Mouse (Mus musculus): ENCODE data around the gene Foxp2. TPM values are rescaled to one million over a fixed set of nuclear protein-coding genes. Genes with fewer than 3 reads are reported as not detected.

The Foxp2 gene
- polyA plus RNA-seq, 1 experiment from 2014 or later: 62.0 TPM

DNA sequence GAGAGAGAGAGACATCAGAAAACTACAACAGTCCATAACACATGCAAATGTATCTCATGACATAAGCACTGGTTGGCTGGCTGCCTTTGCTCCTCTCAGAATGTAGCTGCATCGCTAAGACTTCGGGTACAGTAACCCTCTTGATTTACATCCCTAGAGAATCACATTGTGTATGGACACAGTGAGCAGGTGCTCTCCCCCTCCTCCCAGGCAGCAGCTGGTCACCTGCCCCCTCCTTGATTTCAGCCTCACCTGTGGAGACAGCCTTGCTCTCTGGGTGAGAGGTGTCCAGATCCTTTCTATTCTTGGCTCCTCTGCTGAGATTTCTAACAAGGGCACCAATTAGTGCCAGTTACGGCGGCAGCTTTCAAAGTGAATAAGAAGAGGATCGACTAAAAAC is 409.5 kb downstream of the Foxp2 start:
- peak; percentile 60 for ATAC-seq (ENCODE audit: low FRiP score, low read depth)
- Histone ChIP-seq H3K36me3 (no peaks in the 10 kb centered on the region), H3K4me1 (0 out of 2 replicates have a peak, but pooled peaks cover 5% of the 10 kb centered on the region), H3K27ac (replicated peaks) (no peak overlapping the region), H3K27me3 (no peaks in the 10 kb centered on the region), H3K4me2 (replicated peaks) (no peak overlapping the region), H3K9me3 (no peaks in the 10 kb centered on the region), H3K4me3 (no peak overlapping the region), H3K9ac (replicated peaks) (no peak overlapping the region)
- 64% methylated on average over 5 of the region's 5 CpGs for WGBS

GRCm38 (mm10) chr6:15316948-15317347 is 415.8 kb downstream of the Foxp2 start:
- Histone ChIP-seq H3K9ac (replicated peaks) (no peak overlapping the region), H3K4me2 (replicated peaks) (no peak overlapping the region), H3K36me3 (no peaks in the 10 kb centered on the region), H3K9me3 (no peaks in the 10 kb centered on the region), H3K27me3 (no peaks in the 10 kb centered on the region), H3K4me1 (no peaks in the 10 kb centered on the region), H3K4me3 (no peak overlapping the region), H3K27ac (replicated peaks) (no peak overlapping the region)
- ATAC-seq (ENCODE audit: low FRiP score, low read depth): no peak
- WGBS: 83% methylated on average over 2 of the region's 2 CpGs

DNA sequence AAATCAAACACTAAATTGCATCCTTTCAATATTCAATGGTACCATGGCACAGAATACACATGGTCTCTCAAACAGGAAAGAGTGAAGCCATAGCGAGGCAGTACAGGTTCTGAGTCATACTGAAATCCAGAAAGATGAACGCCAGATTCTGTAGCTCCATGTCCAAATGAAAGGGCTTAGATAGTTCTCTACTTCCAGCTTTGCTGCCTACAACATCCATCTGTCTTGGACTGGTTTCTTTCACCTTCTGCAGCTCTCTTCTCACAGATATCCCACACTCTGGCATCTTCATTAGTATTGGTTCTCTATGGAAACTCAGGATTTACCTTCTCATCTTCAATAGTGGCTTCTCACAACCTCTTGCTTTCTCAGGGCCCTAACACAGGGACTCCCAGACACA is 417.2 kb downstream of the Foxp2 start:
- Histone ChIP-seq H3K9ac (replicated peaks) (no peak overlapping the region), H3K4me1 (no peaks in the 10 kb centered on the region), H3K4me2 (replicated peaks) (no peak overlapping the region), H3K9me3 (no peaks in the 10 kb centered on the region), H3K36me3 (no peaks in the 10 kb centered on the region), H3K4me3 (no peak overlapping the region), H3K27ac (replicated peaks) (no peak overlapping the region), H3K27me3 (no peaks in the 10 kb centered on the region)
- 95% methylated on average over 2 of the region's 2 CpGs for whole genome bisulfite sequencing
- no peak for ATAC-seq (ENCODE audit: low FRiP score, low read depth)

DNA sequence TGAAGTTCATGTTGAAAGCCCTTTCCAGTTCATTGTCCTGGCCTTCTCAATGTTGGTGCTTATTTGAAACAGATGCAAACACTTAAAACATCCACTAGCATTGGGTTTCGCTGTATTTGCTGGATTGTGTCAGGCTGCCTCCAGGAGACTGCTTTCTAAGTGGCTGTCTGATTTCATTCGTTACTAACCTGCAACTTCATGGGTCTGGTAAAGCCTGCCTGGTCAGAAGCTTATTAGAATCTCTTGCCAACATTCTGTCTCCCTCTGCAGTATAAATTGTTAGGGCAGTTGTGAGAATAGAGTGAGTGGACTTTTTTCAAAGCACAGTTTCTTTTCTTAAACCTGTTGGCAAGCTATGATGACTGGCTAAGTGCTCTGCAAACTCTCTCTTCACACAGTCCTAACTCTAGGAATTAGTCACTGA is 420.4 kb downstream of the Foxp2 start:
- no peaks in the 10 kb centered on the region for H3K27me3 ChIP-seq
- H3K9ac ChIP-seq (replicated peaks): no peak overlapping the region
- H3K4me2 ChIP-seq (replicated peaks): no peak overlapping the region
- no peaks in the 10 kb centered on the region for H3K36me3 ChIP-seq
- H3K9me3 ChIP-seq: no peaks in the 10 kb centered on the region
- H3K27ac ChIP-seq (replicated peaks): no peak overlapping the region
- no peak overlapping the region for H3K4me3 ChIP-seq
- no peak for ATAC-seq (ENCODE audit: low FRiP score, low read depth)
- 68% methylated on average over 2 of the region's 2 CpGs for WGBS
- H3K4me1 ChIP-seq: no peaks in the 10 kb centered on the region

DNA sequence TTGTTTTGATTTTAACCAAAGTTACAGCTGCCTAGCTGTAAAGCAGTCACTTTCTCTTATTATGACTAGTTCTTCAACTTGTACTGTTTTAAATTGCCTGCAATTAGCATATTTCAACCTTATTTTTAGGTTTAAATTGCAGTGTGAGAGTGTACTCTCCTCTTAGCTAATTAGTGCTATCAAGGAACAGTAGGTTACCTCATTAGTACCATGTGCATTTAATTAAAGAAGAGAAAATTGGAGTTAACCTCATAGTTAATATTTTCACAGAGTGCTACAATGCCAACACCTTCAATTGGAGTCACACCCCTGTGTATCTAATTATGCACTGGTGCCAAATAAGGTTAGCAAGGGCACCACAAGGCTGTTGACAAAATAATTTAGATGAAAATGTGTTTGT is 421.9 kb downstream of the Foxp2 start:
- H3K9me3 ChIP-seq: no peaks in the 10 kb centered on the region
- no peaks in the 10 kb centered on the region for H3K27me3 ChIP-seq
- no peaks in the 10 kb centered on the region for H3K36me3 ChIP-seq
- no peaks in the 10 kb centered on the region for H3K4me1 ChIP-seq
- H3K9ac ChIP-seq (replicated peaks): no peak overlapping the region
- no peak overlapping the region for H3K27ac ChIP-seq (replicated peaks)
- H3K4me3 ChIP-seq: no peak overlapping the region
- no peak for ATAC-seq (ENCODE audit: low FRiP score, low read depth)
- no peak overlapping the region for H3K4me2 ChIP-seq (replicated peaks)

GRCm38 (mm10) chr6:15347705-15348104 is 446.6 kb downstream of the Foxp2 start:
- no peak overlapping the region for H3K4me3 ChIP-seq
- H3K9me3 ChIP-seq: no peaks in the 10 kb centered on the region
- ATAC-seq (ENCODE audit: low FRiP score, low read depth): peak; percentile 54; the same call in 1 of the 2 replicates
- H3K27me3 ChIP-seq: no peaks in the 10 kb centered on the region
- H3K4me2 ChIP-seq (replicated peaks): no peak overlapping the region
- 72% methylated on average over 3 of the region's 3 CpGs for WGBS
- H3K36me3 ChIP-seq: no peaks in the 10 kb centered on the region
- no peak overlapping the region for H3K27ac ChIP-seq (replicated peaks)
- H3K9ac ChIP-seq (replicated peaks): no peak overlapping the region
- H3K4me1 ChIP-seq: 0 out of 2 replicates have a peak, but pooled peaks cover 4% of the 10 kb centered on the region

DNA sequence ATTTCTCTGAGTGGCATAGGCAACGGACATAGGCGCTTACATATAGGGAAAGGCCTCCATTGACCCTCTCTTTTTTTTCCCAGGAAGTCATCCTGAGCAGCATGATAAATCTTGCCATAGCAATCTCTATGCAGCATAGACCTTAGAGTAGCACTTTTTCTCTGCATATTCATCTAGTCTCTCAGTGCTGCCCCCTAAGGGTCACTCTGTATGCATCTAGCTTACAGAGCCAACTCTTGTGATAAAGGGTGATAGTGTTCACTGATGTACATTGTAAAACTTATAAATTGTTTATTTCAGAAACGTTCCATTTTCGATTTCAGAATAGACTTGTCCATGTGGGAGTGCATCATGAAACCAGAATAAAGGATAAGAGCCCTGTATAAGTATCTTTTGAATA is 454.7 kb downstream of the Foxp2 start:
- Histone ChIP-seq H3K27ac (replicated peaks) (no peak overlapping the region), H3K27me3 (no peaks in the 10 kb centered on the region), H3K9ac (replicated peaks) (no peak overlapping the region), H3K4me2 (replicated peaks) (no peak overlapping the region), H3K9me3 (no peaks in the 10 kb centered on the region), H3K4me1 (no peaks in the 10 kb centered on the region), H3K4me3 (no peak overlapping the region), H3K36me3 (no peaks in the 10 kb centered on the region)
- WGBS: 85% methylated on average over 4 of the region's 4 CpGs
- ATAC-seq (ENCODE audit: low FRiP score, low read depth): no peak

DNA sequence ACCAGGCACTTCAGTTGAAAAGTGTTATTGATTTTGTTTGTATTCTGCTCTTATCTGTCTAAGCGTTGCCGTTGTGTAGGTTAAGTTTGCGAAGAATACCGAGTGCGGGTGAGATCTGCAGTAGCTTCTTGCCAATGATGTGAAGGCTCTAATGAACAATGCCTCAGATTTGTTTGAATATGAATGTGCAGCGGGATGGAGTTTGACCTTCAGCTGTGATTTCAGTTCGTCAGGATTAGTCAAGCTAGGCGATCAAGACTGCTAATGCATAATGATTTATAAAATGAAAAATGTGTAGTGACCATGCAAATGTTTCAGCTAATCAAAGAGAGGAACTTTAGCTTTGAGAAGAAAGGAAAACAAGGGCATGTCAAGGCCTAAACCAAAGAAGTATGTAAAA is 469.1 kb downstream of the Foxp2 start:
- Histone ChIP-seq H3K4me2 (replicated peaks) (0 out of 2 replicates have a peak overlapping the region, but pooled peaks have one; percentile 1), H3K4me3 (no peak overlapping the region), H3K27ac (replicated peaks) (peak overlapping the region; percentile 66; the same call in 1 of the 2 replicates), H3K36me3 (no peaks in the 10 kb centered on the region), H3K4me1 (peaks cover 24% of the 10 kb centered on the region), H3K9ac (replicated peaks) (no peak overlapping the region), H3K9me3 (no peaks in the 10 kb centered on the region), H3K27me3 (no peaks in the 10 kb centered on the region)
- ATAC-seq (ENCODE audit: low FRiP score, low read depth): peak; percentile 45; the same call in 1 of the 2 replicates
- 19% methylated on average over 8 of the region's 8 CpGs for WGBS

- Histone ChIP-seq H3K27me3 (no peaks in the 10 kb centered on the region), H3K4me3 (no peak overlapping the region), H3K27ac (replicated peaks) (peak overlapping the region; percentile 66), H3K9ac (replicated peaks) (no peak overlapping the region), H3K36me3 (no peaks in the 10 kb centered on the region), H3K4me2 (replicated peaks) (no peak overlapping the region), H3K4me1 (peaks cover 24% of the 10 kb centered on the region), H3K9me3 (no peaks in the 10 kb centered on the region)
- peak; percentile 32; the same call in 1 of the 2 replicates for ATAC-seq (ENCODE audit: low FRiP score, low read depth)
- WGBS: 70% methylated on average over 4 of the region's 4 CpGs
These were observed 469.7 kb downstream of the Foxp2 start for GRCm38 (mm10) chr6:15370827-15371226.

- Histone ChIP-seq H3K4me1 (peaks cover 33% of the 10 kb centered on the region), H3K4me3 (no peak overlapping the region), H3K9ac (replicated peaks) (no peak overlapping the region), H3K36me3 (no peaks in the 10 kb centered on the region), H3K27me3 (no peaks in the 10 kb centered on the region), H3K4me2 (replicated peaks) (no peak overlapping the region), H3K27ac (replicated peaks) (no peak overlapping the region), H3K9me3 (no peaks in the 10 kb centered on the region)
- ATAC-seq (ENCODE audit: low FRiP score, low read depth): no peak
- WGBS: 65% methylated on average over 3 of the region's 3 CpGs
These were observed 472.5 kb downstream of the Foxp2 start for GRCm38 (mm10) chr6:15373621-15374020.

GRCm38 (mm10) chr6:15378261-15378660 is 477.1 kb downstream of the Foxp2 start:
- Histone ChIP-seq H3K9ac (replicated peaks) (no peak overlapping the region), H3K4me3 (no peak overlapping the region), H3K9me3 (no peaks in the 10 kb centered on the region), H3K4me1 (peaks cover 20% of the 10 kb centered on the region), H3K36me3 (no peaks in the 10 kb centered on the region), H3K27me3 (no peaks in the 10 kb centered on the region), H3K4me2 (replicated peaks) (no peak overlapping the region), H3K27ac (replicated peaks) (peak overlapping the region; percentile 47; the same call in 1 of the 2 replicates)
- 53% methylated on average over 5 of the region's 5 CpGs for WGBS
- peak; percentile 66 for ATAC-seq (ENCODE audit: low FRiP score, low read depth)

DNA sequence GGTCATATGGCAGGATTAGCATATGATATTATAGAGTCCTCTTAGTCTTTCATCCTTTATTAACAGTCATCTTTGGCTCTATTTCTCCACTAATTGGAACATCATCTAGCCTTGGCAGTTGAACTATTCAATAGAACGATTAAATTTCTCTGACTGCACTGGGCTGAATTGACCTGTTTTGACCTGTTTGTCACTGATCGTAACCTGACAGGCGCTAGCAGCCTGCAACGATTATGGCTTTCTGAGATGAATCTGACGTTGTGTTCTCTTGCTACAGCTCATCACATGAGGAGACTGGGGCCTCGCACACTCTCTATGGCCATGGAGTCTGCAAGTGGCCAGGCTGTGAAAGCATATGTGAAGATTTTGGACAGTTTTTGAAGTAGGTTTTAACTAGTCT is 495.3 kb downstream of the Foxp2 start:
- H3K27me3 ChIP-seq: no peaks in the 10 kb centered on the region
- no peaks in the 10 kb centered on the region for H3K9me3 ChIP-seq
- WGBS: 52% methylated on average over 6 of the region's 6 CpGs
- H3K4me3 ChIP-seq: no peak overlapping the region
- H3K27ac ChIP-seq (replicated peaks): no peak overlapping the region
- no peaks in the 10 kb centered on the region for H3K36me3 ChIP-seq
- no peak overlapping the region for H3K4me2 ChIP-seq (replicated peaks)
- peaks cover 22% of the 10 kb centered on the region for H3K4me1 ChIP-seq
- no peak overlapping the region for H3K9ac ChIP-seq (replicated peaks)
- no peak for ATAC-seq (ENCODE audit: low FRiP score, low read depth)

DNA sequence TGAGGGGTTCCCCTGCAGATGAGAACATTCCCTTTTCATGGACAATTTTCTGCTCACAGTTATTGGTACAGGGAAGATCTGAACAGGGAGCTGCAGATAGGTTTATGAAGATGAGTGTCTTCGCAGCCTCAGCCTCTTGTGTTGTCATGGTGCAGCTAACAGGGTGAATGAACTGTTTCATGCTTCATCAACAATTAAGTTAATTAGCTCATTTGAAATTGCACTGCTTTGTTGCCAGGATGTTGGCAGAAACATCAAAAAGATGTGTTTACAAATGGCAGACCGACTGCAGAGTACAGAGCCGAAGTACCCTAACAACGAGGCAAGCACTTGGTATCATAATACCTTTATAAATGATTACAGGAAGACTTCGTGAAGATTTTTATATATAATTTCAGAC is 496.3 kb downstream of the Foxp2 start:
- H3K27me3 ChIP-seq: no peaks in the 10 kb centered on the region
- peaks cover 25% of the 10 kb centered on the region for H3K4me1 ChIP-seq
- no peaks in the 10 kb centered on the region for H3K36me3 ChIP-seq
- H3K4me3 ChIP-seq: no peak overlapping the region
- peak; percentile 69 for ATAC-seq (ENCODE audit: low FRiP score, low read depth)
- H3K27ac ChIP-seq (replicated peaks): no peak overlapping the region
- 42% methylated on average over 5 of the region's 5 CpGs for WGBS
- H3K9me3 ChIP-seq: no peaks in the 10 kb centered on the region
- H3K9ac ChIP-seq (replicated peaks): no peak overlapping the region
- no peak overlapping the region for H3K4me2 ChIP-seq (replicated peaks)

All from midbrain, embryonic 12.5 days (tissue).